Mouse (Mus musculus): ENCODE results near the gene Rag1.

DNA sequence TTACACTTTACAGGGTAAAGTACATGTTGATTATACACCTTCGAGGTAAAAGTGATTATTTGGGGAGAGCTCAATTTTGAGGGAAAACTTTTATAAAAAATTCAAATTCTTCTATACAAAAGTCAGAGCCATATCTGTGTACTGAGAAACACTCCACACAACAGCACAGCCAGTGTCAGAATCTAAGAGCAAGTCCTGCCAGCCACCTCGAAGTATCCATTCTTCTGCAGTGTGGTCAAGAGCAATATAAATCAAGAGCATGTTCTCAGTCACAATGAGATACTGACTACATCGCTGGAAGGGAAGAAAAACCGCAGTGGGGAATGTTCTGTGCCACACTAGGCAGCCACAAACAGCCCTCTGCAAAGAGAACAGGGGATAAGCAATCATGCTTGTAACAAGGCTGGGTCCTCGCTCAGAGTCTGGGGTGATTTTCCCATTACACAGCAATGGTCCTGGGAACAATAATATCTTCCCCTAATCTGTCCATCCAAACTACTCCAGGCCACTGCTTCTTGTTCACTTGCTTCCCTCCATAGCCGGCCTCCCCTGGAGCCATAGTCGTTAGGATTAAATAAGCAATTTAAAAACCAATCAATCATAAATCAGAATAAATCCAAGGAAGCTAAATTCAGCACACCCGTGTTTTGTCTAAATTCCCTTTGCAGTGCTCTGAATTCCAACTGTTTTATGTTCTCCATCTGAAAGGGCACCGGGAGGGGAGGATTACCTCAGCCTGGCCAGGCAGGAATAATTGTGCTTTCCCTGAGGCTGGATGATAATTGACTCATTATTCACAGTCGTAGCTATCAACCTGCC is 57.1 kb downstream of the Rag1 start:
- TF ChIP-seq CTCF (IDR thresholded peaks at IDR 0.05; ENCODE audit: insufficient read depth, low read depth, low read length), result no peak
- no peak for TF ChIP-seq POLR2A (IDR thresholded peaks at IDR 0.05; ENCODE audit: insufficient read depth, low read depth, low read length)

Data from olfactory bulb, adult 2 months (tissue).